Mouse (Mus musculus): ENCODE data around the gene Cd300ld3.

The Cd300ld3 gene

DNA sequence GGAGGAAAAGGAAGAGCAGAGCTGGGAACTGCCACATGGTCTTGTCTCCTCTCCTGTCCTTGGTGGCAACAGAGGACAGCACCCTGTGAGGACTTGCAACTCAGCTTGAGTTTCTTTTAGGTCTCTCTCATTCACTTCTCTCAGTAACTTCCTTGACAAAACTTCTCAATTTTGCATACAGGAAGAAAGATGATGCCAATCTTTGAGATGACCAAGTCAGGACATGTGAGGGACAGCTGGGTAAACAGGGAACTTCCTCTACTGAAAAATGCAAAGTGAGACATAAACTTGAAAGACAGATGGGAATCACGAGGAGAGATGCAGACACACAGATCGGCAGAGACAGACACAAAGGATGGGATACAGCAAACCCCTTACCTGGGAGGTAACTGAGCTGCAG is at the start of gene Cd300ld3:
Cd300ld3 (minus strand) TSS at position 151 of the 400 bp plus-strand sequence.
- in situ Hi-C loops (cut with MboI), result no loop called here

DNA sequence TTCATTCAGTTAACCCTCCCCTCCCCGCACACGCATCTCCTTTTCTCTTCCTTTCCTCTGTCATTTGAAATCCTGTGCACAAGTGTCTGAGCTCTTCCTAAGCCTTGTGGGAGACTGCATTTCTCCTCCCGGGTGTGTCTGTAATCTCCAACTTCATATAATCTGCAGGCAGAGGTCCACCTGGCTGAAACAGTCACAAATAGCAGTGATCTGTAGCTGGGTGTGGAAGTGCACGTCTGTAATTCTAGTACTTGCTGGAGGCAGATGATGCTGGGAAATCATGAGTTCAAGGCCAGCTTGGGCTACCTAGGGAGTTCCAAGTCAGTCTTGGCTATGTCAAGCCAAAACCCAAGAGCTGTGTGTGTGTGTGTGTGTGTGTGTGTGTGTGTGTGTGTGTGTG is 43.9 kb upstream of the Cd300ld3 start:
- in situ Hi-C loops (cut with MboI), result no loop called here

DNA sequence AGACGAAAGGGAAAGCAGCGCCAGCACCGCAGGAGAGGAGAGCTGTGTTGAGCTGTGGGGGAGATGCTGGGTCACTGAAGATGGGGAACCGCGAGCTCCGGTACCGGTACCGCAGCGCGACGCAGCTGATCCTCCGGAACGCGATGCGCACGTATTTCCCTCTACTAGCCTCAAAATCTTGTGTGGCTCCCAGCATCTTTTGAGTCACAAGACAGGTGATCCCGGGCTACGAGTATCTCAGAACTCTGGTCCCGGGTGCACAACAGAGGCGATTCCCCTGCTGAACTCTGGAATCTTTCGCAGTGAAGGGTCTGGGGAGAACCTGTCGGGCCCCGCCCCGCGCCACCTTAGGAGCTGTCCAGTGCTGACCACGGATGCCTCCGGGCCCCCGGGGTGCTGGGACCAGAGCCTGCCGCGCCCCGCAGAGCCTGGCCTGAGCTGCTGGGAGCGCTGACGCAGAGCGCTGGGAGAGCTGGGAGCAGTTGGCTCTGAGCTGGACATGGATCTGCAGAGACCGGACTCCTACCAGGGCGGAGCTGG is 43.2 kb upstream of the Cd300ld3 start, which contains the start of gene Rab37:
Rab37 (plus strand) TSS at position 70 of the 540 bp plus-strand sequence.
- in situ Hi-C loops (cut with MboI), result no loop called here

DNA sequence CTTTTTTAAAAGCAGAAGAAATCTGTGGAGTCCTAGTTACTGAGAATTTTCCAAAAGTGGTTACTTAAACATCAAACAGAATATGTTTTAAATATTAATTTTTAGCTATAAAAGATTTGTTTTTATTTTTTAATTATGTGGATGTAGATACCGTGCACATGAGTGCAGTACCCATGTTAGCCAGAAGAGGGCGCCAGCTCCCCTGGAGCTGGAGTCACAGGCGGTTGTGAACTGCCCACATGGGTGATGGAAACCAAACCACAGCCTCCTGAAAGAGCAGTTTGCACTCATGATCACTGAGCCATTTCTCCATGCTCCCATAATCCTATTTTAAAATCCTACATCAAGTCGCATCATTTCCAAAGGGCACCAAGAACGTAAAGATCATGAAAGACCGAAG is 41.6 kb upstream of the Cd300ld3 start:
- in situ Hi-C loops (cut with MboI), result no loop called here

DNA sequence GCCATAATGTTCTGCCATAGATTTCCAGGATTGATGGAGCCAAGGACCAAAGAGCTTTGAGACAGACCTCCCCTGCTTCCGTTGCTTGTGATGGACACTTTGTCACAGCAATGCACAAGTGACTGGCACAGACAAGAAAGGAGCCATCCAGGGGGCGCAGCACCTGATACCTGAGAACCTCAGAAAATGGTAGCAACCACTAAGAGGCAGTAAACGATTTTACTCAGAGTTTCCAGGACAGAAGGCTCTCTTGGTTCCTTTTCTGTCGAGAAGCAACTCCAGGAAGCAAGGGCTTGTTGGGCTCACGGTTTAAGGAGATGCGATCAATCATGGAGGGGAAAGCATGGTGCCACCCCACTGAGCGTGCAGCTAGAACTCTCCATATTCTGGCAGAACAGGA is 38.0 kb upstream of the Cd300ld3 start:
- in situ Hi-C loops (cut with MboI), result no loop called here

DNA sequence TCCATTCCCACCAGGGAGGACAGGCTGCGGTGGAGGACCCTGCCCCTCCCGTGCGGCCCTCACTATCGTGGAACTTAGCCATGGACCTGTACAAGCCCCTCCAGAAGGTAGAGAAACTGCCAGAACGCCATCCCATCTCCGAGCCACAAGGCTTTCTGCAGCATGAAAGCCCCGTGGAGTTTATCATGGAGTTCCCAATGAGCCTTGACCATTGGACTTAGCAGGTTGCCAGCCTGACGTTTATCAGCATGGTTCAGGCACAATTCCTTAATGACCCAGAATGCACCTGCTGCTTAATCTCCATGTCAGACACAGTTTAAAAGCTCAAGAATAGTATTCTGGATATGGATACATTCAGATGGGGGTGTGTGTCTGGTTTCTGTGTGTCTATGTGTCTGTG is 36.9 kb upstream of the Cd300ld3 start:
- in situ Hi-C loops (cut with MboI), result no loop called here

DNA sequence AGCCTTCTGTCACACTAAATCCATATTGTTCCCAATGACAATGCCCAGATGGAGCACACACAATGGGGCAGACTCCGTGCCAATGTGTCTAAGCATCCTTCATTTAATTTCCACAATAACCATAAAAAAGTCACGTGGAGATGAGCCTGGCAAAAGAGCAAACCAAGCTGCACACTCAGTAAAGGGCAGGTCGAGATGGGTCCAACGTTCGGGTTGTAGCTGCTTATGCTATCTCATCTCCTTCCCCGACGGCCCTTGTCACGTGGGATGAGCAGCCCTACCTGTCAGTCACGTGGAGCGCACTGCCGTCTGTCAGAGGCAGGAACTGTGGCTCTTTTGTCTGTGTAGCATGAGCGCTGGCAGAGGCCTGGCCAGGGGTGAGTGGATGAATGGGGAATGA is 36.4 kb upstream of the Cd300ld3 start:
- in situ Hi-C loops (cut with MboI), result loop anchor here (5.0 kb wide), 1 partner anchor 73 kb away; no protein-coding TSS in a partner anchor

DNA sequence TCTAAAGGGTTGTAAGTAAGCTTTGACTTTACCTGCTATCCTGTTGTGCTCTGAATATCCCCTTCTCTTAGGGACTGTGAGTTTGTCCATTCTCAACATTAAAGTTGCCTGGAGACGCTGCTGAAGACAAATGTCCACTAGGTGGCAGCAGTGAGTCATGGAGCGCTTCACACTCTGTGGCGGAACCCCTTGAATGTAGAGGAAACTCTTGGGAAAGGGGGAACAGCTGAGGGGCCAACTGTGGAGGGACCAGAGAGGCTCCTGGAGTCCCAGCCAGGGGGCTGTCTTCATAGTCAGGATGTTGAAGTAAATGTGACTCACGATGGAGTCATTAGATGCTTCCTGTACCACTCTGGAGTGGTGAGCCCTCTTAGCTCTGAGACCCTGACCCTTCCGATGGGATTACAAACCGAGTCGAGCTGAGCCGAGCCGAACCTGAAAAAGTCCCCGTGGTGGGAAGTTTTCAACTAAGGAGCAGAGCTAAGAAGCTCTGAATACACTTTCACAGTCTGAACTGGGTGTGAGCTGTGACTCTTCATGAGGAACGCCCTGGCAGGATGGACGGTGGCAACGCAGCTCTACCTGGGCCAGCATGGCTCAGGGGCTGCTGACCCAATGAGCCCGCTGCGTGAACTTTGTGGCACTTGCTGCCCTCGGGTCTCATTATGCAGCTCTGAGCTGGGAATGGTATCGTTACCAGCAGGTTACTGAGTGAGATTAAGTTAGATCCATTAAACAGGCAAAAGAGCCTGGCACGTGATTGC is 35.3 kb upstream of the Cd300ld3 start:
- in situ Hi-C loops (cut with MboI), result loop anchor here (5.0 kb wide), 1 partner anchor 74 kb away; no protein-coding TSS in a partner anchor

DNA sequence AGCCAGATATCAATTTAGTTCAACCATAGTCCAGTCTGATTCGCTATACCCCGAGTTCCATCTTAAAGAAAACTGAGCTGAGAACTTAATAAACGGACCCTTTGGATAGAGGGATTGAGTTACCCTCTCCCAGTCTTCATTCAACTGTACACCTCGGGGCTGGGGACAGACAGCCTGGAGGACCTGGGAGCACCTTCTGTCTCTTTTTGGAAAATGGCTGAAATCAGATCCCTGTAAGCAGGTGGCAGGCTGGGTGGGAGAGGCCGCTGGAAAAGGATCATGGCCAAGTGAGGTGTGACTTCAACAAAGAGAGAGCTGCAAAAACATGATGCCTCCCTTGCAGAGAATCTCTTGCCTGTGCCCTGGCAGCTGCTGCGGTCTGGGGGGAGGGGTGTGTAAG is 34.0 kb upstream of the Cd300ld3 start:
- in situ Hi-C loops (cut with MboI), result loop anchor here (5.0 kb wide), 1 partner anchor 75 kb away; no protein-coding TSS in a partner anchor

DNA sequence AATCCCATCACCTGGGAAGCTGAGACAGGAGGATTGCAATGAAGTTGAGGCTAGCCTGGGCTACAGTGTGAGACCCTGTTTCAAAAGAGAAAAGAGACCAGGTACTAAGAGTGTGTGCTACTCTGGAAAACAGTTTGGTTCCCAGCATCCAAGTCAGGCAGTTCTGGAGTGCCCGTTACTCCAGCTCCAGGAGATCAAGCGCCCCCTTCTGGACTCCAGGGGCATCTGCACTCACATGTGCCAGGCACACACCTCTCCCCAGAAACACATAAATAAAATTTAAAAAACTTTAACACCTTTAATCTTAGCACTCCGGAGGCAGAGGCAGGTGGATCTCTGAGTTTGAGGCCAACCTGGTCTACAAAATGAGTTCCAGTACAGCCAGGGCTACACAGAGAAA is 33.2 kb upstream of the Cd300ld3 start:
- in situ Hi-C loops (cut with MboI), result loop anchor here (5.0 kb wide), 1 partner anchor 76 kb away; no protein-coding TSS in a partner anchor

DNA sequence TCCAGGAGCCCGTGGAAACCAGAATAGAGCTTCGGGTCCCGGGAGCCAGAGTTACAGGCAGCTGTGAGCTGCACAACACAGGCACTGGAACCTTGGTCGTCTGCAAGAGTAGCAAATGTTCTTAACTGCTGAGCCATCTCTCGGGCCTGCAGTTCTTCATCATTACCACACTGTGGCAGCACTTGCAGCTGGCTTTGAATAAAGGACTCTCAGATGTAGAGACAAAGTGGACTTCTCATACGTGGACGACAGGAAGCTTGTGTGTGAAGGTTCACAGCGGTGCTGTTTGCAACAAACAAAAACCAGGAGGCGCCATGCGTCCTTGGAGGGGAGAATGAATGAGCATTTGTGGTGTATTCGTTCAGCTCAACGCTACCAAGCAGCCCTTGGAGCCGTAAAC is 32.7 kb upstream of the Cd300ld3 start:
- in situ Hi-C loops (cut with MboI), result loop anchor here (5.0 kb wide), 1 partner anchor 76 kb away; no protein-coding TSS in a partner anchor

DNA sequence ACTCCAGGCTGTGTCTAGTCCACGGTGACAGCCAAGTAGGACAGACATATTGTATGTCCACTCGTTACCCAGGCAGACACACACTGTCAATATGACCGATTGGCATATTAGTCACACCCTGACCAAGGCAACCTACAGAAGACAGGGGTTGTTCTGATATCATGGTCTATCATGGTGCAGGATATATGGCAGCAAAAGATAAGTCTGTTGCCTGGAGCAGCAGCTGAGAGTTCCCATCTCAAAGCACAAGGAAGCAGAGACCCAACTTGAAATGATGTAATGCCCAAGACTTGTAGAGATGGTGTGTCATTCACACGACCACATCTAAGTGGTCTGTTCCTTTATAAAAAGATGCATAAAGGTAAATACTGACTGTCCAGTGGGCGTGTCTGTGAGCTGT is 30.5 kb upstream of the Cd300ld3 start:
- in situ Hi-C loops (cut with MboI), result no loop called here

DNA sequence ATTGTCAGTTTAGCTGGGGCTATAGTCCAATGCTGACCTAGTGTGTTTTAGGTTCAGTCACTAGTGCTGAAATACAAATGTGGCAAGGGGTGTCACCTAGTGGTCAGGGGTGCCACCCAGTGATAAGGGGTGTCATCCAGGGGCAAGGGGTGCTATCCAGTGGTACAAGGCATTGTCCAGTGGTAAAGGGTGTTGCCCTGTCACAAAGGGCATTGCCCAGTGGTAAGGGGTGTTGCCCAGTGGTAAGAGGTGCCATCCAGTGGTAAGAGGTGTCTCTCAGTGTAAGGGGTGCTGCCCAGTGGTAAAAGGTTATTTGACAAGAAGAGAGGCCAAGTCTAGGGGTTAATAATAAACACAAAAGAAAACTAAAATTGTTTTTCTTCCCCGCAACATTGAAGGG is 29.2 kb upstream of the Cd300ld3 start:
- in situ Hi-C loops (cut with MboI), result no loop called here

DNA sequence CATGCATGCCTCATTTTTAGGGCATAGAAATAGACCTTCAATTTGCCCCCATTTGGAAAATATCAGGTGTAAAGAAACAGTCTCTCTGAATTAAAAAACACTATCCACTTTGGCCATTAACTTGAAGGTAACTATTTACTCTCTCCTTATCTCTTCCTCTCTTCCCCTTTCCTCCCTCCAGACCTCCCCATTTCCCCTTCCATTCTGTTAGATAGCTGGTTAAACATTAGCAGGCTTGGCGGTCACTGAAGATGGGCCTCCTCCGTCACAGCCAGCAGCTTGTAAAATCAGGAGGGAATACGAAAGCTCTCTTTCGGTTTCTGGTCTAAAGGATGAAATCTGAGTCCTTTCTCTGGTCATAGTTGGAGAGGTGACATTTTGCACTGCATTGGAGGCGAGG is 27.6 kb upstream of the Cd300ld3 start:
- in situ Hi-C loops (cut with MboI), result no loop called here

DNA sequence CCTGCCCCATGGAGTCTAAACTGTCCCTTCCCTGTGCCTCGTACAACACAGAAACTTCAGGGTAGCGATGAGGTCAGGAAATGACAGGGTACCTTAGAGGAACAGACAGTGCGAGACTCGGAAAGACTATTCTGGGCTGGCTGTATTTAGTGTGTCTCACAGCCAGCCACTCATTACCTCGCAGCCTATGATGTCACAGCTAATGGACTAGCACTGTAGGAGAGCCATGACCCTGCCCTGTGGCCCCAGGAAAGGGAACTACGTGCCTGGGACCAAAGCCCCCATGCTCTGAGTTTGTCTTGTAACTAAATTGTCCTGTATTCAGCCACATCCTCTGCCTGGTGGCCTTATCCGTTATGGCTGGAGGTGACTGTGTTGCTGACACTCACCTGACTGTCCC is 27.2 kb upstream of the Cd300ld3 start:
- in situ Hi-C loops (cut with MboI), result no loop called here

DNA sequence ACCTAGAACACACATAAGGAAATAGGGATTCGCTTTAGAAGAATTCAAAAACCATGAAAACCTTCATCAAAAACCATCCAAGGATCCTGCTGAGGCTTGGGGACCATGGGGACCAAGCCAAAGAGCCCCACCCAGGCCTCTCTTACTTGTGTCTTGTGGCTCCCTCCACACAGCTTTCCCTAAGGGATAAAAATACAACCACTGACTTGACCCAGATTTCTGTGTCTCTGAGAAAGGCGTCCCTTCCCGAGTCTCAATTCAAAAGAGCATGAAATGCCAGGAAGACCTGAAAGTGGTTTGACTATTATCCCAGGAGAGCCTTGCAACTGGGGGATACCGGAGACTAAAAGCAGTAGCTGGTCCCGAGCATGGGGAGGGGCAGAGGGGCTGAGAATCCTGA is 24.8 kb upstream of the Cd300ld3 start:
- in situ Hi-C loops (cut with MboI), result no loop called here

DNA sequence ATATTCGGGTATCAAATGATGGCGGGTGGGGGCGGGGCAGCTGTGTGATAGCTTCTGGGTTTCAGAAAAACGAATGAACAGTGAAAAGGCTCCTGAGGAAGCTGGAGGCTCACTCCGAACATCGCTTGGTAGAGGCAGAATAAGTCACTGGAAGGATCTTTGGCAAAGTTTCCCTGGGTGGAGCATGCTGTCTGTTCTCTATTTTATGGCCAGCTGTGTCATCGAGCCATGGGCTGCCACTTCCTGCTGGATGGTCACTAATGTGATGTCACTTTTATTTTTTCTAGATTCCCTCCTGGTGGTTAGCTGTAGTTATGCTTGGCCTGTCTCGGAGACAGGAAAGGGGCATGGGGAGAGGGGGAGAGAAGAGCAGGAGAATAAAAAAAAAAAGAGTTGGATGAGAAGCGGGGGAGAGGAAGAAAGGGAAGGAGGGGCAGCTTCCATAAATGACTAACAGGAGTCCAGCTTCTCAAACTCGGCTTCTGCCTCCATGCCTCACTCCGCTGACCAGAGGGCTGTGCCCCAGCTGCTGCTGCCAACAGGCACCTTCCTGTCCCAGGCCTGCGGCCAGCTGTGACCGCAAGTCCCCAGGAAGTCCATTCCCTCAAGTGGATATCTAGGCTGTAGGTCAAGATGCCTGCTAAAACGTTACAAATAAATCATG is 23.6 kb upstream of the Cd300ld3 start:
- in situ Hi-C loops (cut with MboI), result no loop called here

DNA sequence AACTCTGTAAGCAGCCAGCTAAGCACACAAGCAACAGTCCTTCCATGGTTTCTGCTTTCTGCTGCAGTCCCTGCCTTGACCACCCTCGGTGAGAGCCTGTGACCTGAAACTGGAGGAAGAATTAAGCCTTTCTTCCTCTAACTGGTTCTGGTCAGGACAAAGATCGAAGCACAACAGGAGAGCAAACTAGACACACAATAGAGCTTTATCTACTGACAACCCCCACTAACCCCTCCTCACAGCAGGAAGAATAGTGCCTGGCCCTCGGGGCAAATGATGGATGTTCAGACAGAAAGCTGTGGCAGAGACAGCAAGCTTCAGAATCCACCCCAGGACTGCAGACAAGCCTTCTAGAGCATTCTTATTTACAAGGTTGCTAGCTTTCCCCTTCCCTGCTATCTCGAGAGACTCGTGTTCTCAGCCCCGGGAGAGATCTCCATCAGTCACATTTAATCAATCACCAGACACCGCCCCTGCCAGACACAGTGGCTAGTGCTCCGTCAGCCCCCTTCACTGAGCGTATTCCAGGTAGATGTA is 22.9 kb upstream of the Cd300ld3 start:
- in situ Hi-C loops (cut with MboI), result no loop called here

DNA sequence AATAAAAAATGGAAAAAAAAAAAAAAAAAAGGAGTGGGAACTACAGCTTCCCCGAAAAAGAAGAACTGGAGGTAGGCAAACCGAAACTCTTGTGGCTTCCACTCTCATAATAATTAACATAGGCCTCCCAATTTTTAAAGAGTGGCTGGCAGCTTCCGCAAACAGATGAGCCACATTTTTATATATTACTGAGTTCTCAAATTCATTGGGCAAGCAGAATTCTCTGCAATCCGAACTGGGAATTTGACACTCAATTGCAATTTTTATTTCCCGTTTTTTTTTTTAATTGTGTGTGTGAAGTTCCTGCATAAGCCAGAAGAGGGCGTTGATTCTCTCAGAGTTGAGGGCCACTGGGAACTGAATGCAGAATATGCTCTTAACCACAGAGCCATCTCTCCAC is 18.6 kb upstream of the Cd300ld3 start:
- in situ Hi-C loops (cut with MboI), result no loop called here

DNA sequence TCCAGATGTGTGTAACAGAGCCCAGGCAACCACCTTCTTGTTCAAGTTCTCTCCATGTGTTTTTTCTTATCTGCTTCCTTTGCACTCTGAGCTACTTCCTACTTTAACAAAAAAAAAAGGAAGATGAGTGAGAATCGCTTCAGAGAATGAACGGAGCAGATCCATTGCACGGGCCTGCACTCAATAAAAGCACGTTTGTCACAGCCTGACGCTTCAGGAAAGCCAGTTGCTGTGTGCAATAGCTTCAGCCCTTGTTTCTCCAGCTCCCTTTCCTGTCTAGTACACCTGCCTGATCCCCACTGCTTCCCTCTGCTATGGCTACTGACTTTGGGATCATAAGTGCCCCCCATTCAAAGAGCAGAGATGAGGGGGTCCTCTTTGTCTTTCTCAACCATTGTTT is 13.9 kb upstream of the Cd300ld3 start, which contains the start of gene Cd300e:
Cd300e (minus strand) TSS at position 101 of the 400 bp plus-strand sequence.
- in situ Hi-C loops (cut with MboI), result no loop called here

DNA sequence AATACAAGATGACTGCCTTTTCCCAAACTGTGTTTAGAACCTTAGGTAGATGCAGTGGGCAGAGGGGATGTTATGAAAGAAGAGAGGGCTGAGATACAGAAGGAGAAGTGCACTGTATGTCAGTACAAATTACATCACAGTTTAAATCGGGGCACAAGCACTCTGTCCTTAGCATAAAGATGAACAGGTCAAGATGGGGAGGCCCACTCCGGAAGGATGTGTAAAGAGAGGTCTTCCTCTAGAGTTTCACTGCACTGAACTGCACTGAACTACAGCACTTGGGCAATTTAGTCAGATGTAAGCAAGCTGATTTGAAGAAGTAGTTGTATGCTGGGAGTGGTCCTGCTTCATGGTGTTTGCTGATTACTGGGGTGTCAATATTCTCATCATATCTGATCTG is 11.6 kb upstream of the Cd300ld3 start:
- in situ Hi-C loops (cut with MboI), result no loop called here

DNA sequence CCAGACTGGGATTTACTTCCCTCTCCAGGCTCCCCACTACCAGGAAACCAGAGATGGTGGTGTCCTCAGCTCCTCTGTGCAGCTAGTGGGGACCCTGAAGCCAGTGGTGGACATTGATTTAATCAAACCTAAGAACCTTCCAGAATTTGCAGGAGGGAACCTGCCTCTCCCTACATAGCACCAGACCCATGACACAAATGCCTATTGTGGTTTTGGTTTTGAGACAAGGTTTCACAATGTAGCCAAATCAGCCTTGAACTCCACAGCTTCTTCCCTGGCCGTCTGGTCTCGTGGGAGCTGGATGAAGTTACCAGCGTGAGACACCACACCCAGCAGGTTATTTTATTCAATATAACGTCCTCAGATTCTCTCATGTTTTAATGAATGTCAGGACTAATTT is 10.5 kb upstream of the Cd300ld3 start:
- in situ Hi-C loops (cut with MboI), result no loop called here

DNA sequence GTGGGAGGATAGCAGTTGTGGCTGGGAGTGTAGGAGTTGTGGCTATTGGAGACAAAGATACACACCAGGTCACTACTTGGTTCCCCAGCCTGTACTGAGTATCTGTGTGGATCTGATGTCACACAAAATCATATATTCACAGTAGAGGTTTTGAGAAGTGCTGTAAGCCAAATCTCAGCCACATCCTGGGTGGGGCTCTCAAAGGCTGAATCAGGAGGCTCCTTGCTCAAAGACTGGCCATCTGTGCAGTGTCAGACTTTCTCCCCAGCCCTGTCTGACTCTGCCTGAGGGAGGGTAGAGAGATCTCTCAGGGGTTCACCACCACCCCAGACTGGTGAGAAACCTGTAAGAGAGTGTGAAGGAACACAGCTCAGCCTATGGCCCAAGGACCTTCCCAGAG is 6.3 kb upstream of the Cd300ld3 start:
- in situ Hi-C loops (cut with MboI), result no loop called here
